Mouse (Mus musculus): ENCODE data around the gene Gm3532.
"Not testable (repeated sequence)": the region's sequence is repeated elsewhere in the genome, so short reads cannot be mapped to it uniquely, and the experiment has no call there.

The Gm3532 gene

GRCm38 (mm10) chr14:5538196-5538595 lies at the start of gene Gm3532:
Gene Gm3532, plus strand, starts transcription at chr14:5538496.
- not testable (repeated sequence) for DNase-seq (ENCODE audit: low spot score)

- DNase-seq (ENCODE audit: low spot score): not testable (repeated sequence)
Measured at GRCm38 (mm10) chr14:5501374-5501773, 36.9 kb upstream of the Gm3532 start, which contains the start of gene Gm3488. Gene Gm3488, plus strand, starts transcription at chr14:5501674.

Measured in embryo, embryonic 10 days (tissue).